Mouse (Mus musculus) splenic B cell, adult 2 months (primary cell): ENCODE data around the gene Irs3.

Source experiments
- DNase-seq: peaks from one replicate; pipeline ENCODE4 v3.0.0-alpha.2; 2011; ENCODE audit warnings: low read depth, low spot score
- H3K27me3 ChIP-seq: 2 replicates; pipeline ENCODE4 v1.6.1; 2012; ENCODE audit warnings: mild to moderate bottlenecking, low read length, moderate library complexity, mixed read lengths; ENCODE audit not compliant: control insufficient read depth, poor library complexity, insufficient read depth, severe bottlenecking
- H3K36me3 ChIP-seq: 2 replicates; pipeline ENCODE4 v1.6.1; 2012; ENCODE audit warnings: mild to moderate bottlenecking, low read length, moderate library complexity, mixed read lengths; ENCODE audit not compliant: control insufficient read depth, poor library complexity, insufficient read depth, severe bottlenecking

The Irs3 gene

GRCm38 (mm10) chr5:137645091-137645651 is 343 bp downstream of the Irs3 start:
- peak; percentile 81 for DNase-seq
- H3K27me3 ChIP-seq = no peaks in the 10 kb centered on the region
- H3K36me3 ChIP-seq = peaks cover 9% of the 10 kb centered on the region

DNA sequence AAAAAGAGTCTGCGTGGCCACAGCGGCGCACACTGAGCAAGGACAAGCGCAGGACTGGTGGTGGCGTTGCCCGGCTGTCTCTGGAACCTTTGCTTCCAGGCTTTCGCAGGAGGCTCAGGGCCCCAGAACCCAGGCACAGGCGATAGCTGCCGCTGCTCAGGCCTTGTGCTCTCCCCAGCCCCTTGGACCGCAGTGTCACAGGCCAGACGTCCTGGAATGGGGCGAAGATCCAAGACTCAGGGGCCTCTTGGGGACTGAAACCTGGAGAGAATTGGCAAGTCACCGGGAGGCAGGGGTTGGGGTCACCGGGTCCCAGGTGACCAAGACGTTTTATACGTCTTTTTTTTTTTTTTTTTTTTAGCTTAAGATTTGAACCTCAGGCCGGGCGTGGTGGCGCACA is 1.0 kb downstream of the Irs3 start:
- no peak for DNase-seq
- H3K27me3 ChIP-seq = no peaks in the 10 kb centered on the region

GRCm38 (mm10) chr5:137642886-137643285 is 2.6 kb downstream of the Irs3 start:
- H3K27me3 ChIP-seq = no peaks in the 10 kb centered on the region
- no peak for DNase-seq

More for the DNA sequence above, 1.0 kb downstream of the Irs3 start:
- peaks cover 12% of the 10 kb centered on the region for H3K36me3 ChIP-seq

DNA sequence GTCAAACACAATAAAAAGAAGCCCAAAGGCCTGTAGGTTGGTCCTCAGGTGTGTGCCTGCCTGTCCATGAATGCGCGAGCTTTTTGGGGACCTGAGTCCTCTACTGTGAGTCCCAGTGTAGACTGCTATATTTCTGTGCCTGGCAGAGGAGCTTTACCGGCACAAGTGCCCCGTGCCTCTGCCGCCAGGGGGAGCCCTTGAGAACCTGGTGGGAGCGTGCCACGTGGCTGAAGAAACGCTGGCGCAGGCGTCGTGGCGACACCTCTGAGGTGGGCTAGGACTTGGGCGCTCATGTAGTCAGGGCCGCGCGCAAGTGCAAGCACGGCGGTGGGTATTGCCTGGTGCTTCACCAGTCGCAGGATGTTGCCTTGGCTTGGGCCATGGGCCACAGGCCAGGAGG is 4.5 kb downstream of the Irs3 start, which contains the start of gene Sap25:
TSS of gene Sap25 (plus strand) at position 281 of the 400 bp plus-strand sequence.
- no peaks in the 10 kb centered on the region for H3K27me3 ChIP-seq
- peak; percentile 59 for DNase-seq
- peaks cover 36% of the 10 kb centered on the region for H3K36me3 ChIP-seq

More at GRCm38 (mm10) chr5:137642886-137643285, 2.6 kb downstream of the Irs3 start:
- peaks cover 23% of the 10 kb centered on the region for H3K36me3 ChIP-seq

- no peak for DNase-seq
- Histone ChIP-seq H3K27me3 (no peaks in the 10 kb centered on the region), H3K36me3 (peaks cover 42% of the 10 kb centered on the region)
Observed at GRCm38 (mm10) chr5:137639472-137639871, 6.0 kb downstream of the Irs3 start.

GRCm38 (mm10) chr5:137633397-137634084 is 12.0 kb downstream of the Irs3 start:
- peaks cover 24% of the 10 kb centered on the region for H3K36me3 ChIP-seq
- no peak for DNase-seq
- no peaks in the 10 kb centered on the region for H3K27me3 ChIP-seq

GRCm38 (mm10) chr5:137631591-137631990 is 13.9 kb downstream of the Irs3 start:
- Histone ChIP-seq H3K27me3 (no peaks in the 10 kb centered on the region), H3K36me3 (peaks cover 7% of the 10 kb centered on the region)
- peak; percentile 50 for DNase-seq

GRCm38 (mm10) chr5:137631171-137631570 is 14.3 kb downstream of the Irs3 start:
- Histone ChIP-seq H3K36me3 (peaks cover 7% of the 10 kb centered on the region), H3K27me3 (no peaks in the 10 kb centered on the region)
- DNase-seq = peak; percentile 83

GRCm38 (mm10) chr5:137630602-137631001 is 14.9 kb downstream of the Irs3 start:
- peak; percentile 26 for DNase-seq
- H3K27me3 ChIP-seq = no peaks in the 10 kb centered on the region
- peaks cover 3% of the 10 kb centered on the region for H3K36me3 ChIP-seq

DNA sequence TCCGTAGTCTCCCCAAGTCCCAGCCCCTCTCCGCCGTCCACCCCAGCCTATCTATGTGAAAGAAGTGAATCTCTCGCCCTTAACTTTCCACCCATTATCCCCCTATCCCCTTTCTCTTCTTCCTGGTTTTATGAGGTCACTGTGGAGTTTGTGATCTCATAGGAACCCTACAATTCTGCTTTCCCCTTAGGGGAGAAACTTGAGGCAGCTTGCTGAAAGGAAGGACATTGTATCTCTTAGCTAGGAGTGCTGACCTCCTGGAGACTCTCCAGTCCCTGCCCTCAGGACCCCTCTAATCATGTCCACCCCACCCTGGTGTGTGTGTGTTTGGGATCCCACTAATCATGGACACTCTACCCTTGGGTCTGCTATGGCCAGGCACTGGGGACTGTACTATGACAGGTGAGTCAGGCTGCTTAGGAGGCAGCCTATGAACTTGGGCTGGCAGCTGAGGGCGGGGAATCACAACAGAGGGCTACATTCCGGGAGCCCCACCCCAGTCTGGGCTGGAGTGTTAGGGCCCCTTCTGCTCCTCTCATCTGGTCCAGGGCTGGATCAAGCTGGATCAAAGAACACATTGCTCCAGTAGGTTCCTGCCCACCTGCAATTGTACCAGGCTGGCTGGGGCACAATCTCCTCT is 15.5 kb downstream of the Irs3 start:
- DNase-seq = peak; percentile 33
- Histone ChIP-seq H3K27me3 (no peaks in the 10 kb centered on the region), H3K36me3 (peaks cover 2% of the 10 kb centered on the region)

GRCm38 (mm10) chr5:137629306-137629721 is 16.2 kb downstream of the Irs3 start:
- H3K27me3 ChIP-seq = no peaks in the 10 kb centered on the region
- DNase-seq = peak; percentile 73

GRCm38 (mm10) chr5:137628498-137629305 is 16.8 kb downstream of the Irs3 start, which contains the start of the genes Fbxo24, Lrch4 and Gm20605:
TSS of gene Fbxo24 (minus strand) at chr5:137629002.
TSS of gene Lrch4 (plus strand) at chr5:137629121.
TSS of gene Gm20605 (plus strand) at chr5:137629175.
- Histone ChIP-seq H3K36me3 (no peaks in the 10 kb centered on the region; the same call in none of the 2 replicates), H3K27me3 (no peaks in the 10 kb centered on the region)
- peak; percentile 100 for DNase-seq

More at GRCm38 (mm10) chr5:137629306-137629721, 16.2 kb downstream of the Irs3 start:
- peaks cover 1% of the 10 kb centered on the region for H3K36me3 ChIP-seq

GRCm38 (mm10) chr5:137627991-137628390 is 17.5 kb downstream of the Irs3 start:
- no peaks in the 10 kb centered on the region for H3K27me3 ChIP-seq
- H3K36me3 ChIP-seq = no peaks in the 10 kb centered on the region
- no peak for DNase-seq

DNA sequence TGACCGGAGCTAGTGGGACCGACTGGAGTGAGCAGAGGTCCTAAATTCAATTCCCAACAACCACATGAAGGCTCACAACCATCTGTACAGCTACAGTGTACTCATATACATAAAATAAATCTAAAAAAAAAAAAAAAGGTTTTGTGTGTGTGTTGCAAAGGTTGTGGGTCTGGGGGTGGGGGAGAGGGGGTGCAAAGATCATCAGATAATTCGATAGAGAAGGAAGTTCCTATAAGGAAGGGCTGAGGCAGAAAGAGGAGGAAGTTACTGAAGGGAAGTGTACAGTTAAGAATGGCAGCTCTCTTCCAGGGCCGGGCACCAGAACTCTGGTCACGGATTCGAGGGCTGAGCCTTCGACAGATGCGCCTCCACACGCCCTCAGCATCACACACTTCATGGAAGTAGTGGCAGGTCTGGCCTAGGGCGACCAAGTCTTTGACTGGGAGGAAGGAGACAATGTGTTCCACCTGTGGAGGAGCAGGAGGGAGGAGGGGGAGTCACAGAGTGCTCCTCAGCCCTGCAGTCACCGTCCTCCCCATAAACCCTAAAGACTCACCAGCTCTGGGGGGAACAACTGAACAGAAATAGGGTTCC is 21.5 kb downstream of the Irs3 start:
- no peak for DNase-seq
- Histone ChIP-seq H3K36me3 (no peaks in the 10 kb centered on the region), H3K27me3 (no peaks in the 10 kb centered on the region)
